Mouse (Mus musculus) hindbrain, embryonic 12.5 days (tissue): ENCODE measurements around the gene Bmper. TPM values are rescaled to one million over a fixed set of nuclear protein-coding genes. Genes with fewer than 3 reads are reported as not detected.

Source experiments
- ATAC-seq: fragments of 200-750 bp; cut with Nextera tagmentation; 2 replicates; pipeline ENCODE4 v1.8.0; 2017; ENCODE audit warnings: moderate TSS enrichment; ENCODE audit not compliant: low FRiP score
- H3K27ac ChIP-seq: fragments of 300-500 bp; sonication (generic); 2 replicates; pipeline ENCODE4 v1.5.1; 2016; ENCODE audit warnings: mild to moderate bottlenecking
- H3K27me3 ChIP-seq: fragments of 300-500 bp; sonication (generic); 2 replicates; pipeline ENCODE4 v1.6.1; 2016; ENCODE audit warnings: mild to moderate bottlenecking
- H3K36me3 ChIP-seq: fragments of 300-500 bp; sonication (generic); 2 replicates; pipeline ENCODE4 v1.6.1; 2016; ENCODE audit warnings: mild to moderate bottlenecking
- H3K4me1 ChIP-seq: fragments of 300-500 bp; sonication (generic); 2 replicates; pipeline ENCODE4 v1.6.1; 2016
- H3K4me2 ChIP-seq: fragments of 300-500 bp; sonication (generic); replicated peaks from 2 replicates; pipeline ENCODE4 v1.6.1; 2016; ENCODE audit warnings: mild to moderate bottlenecking
- H3K4me3 ChIP-seq: fragments of 300-500 bp; sonication (generic); 2 replicates; pipeline ENCODE4 v1.5.1; 2016; ENCODE audit warnings: mild to moderate bottlenecking
- H3K9ac ChIP-seq: fragments of 300-500 bp; sonication (generic); 2 replicates; pipeline ENCODE4 v1.6.1; 2016; ENCODE audit warnings: mild to moderate bottlenecking, moderate library complexity
- H3K9me3 ChIP-seq: fragments of 300-500 bp; sonication (generic); replicated peaks from 2 replicates; pipeline ENCODE4 v1.6.1; 2016; ENCODE audit warnings: mild to moderate bottlenecking
- WGBS: fragments of 180-500 bp; shearing (Covaris S2); methylation state at CpG from one replicate; pipeline ENCODE4 v1.1.7; 2016; 5-methylcytosine and 5-hydroxymethylcytosine counted together
- polyA plus RNA-seq: library from polyadenylated mRNA; unstranded; fragments of >200 nt; fragmentation: Nextera tagmentation; extraction: Ambion mirVana; gene quantifications from 2 replicates; pipeline ENCODE4 v1.2.1, GENCODE M21; 2016

Bmper gene
- polyA plus RNA-seq, 1 experiment from 2014 or later, result 9.7 TPM

DNA sequence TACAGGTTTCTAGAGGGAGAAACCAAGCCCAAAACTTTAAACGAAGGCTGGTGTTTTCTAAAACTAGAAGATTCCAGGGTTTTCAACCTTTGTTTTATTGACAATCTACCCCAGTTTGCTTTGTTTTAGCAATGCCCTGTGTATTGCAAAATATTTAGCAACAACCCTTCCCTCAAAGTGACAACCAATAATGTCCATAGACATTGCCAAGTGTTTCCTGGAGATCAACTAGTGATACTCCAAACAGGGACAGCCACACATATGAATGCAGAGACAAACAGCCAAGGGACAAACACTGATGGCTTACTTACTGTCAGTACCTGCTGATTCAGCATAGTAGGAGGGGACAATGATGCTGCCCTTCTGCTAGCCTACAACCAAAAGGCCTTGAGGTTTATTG, 161.0 kb downstream of the Bmper start:
- Histone ChIP-seq H3K4me2 (no peak overlapping the region), H3K27ac (no peak overlapping the region), H3K9ac (no peak overlapping the region), H3K4me1 (peaks cover 21% of the 10 kb centered on the region), H3K27me3 (no peaks in the 10 kb centered on the region), H3K36me3 (no peaks in the 10 kb centered on the region), H3K9me3 (no peaks in the 10 kb centered on the region), H3K4me3 (no peak overlapping the region)
- no peak for ATAC-seq
- 98% methylated on average over 1 of the region's 1 CpGs for WGBS

DNA sequence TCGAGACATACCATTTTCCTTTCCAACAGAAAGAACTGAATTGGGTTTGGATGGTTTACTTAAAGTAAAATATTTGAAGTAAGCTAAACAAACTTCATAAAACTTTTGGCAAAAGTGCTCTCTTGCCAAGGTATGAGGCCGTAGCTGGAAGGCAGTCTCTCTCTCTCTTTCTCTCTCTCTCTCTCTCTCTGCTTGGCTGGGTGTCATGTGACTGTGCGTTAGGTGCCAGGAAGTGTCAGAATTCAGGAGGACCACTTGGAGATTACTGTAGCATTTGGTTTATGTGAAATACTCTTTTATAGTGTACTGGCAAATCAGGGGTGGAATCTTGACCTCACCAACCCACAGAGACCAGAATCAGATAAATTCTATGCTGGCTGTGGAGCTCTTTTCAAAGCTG, 162.0 kb downstream of the Bmper start:
- Histone ChIP-seq H3K27ac (no peak overlapping the region), H3K4me3 (no peak overlapping the region), H3K36me3 (no peaks in the 10 kb centered on the region), H3K9me3 (no peaks in the 10 kb centered on the region), H3K27me3 (no peaks in the 10 kb centered on the region), H3K4me1 (peaks cover 11% of the 10 kb centered on the region), H3K4me2 (no peak overlapping the region), H3K9ac (no peak overlapping the region)
- 83% methylated on average over 3 of the region's 3 CpGs for WGBS
- no peak for ATAC-seq

DNA sequence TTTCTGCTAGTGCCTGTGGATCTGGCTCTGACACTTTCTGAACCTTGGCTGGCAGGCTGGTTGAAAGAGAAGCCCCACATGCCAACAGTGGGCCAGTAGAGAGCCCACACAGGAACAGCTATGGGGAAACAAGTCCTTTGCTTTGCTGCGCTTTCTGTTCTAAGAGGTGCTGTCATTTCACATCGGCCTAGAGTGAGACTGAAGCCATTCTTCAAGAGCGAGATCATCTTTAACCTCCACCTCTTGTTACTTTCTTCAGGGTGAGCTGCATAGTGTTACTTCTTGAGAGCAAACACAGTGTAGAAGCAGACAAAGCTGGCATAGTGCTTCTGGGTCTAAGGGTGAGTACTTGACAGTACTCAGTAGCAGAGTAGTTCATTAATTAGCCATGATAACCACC, 163.3 kb downstream of the Bmper start:
- H3K36me3 ChIP-seq, result no peaks in the 10 kb centered on the region
- no peak overlapping the region for H3K27ac ChIP-seq
- no peak overlapping the region for H3K4me2 ChIP-seq
- H3K9ac ChIP-seq, result no peak overlapping the region
- H3K27me3 ChIP-seq, result no peaks in the 10 kb centered on the region
- H3K9me3 ChIP-seq, result no peaks in the 10 kb centered on the region
- ATAC-seq, result no peak
- no peak overlapping the region for H3K4me3 ChIP-seq
- 73% methylated on average over 3 of the region's 3 CpGs for WGBS
- 0 out of 2 replicates have a peak, but pooled peaks cover 2% of the 10 kb centered on the region for H3K4me1 ChIP-seq

GRCm38 (mm10) chr9:23390118-23390517, 167.2 kb downstream of the Bmper start:
- 0 out of 2 replicates have a peak, but pooled peaks cover 2% of the 10 kb centered on the region for H3K4me1 ChIP-seq
- H3K9me3 ChIP-seq, result no peaks in the 10 kb centered on the region
- no peak overlapping the region for H3K4me2 ChIP-seq
- no peaks in the 10 kb centered on the region for H3K27me3 ChIP-seq
- ATAC-seq, result no peak
- no peak overlapping the region for H3K4me3 ChIP-seq
- H3K27ac ChIP-seq, result no peak overlapping the region
- H3K9ac ChIP-seq, result no peak overlapping the region
- H3K36me3 ChIP-seq, result no peaks in the 10 kb centered on the region
- WGBS, result 69% methylated on average over 3 of the region's 3 CpGs

- Histone ChIP-seq H3K9ac (no peak overlapping the region), H3K27ac (no peak overlapping the region), H3K4me1 (no peaks in the 10 kb centered on the region), H3K36me3 (no peaks in the 10 kb centered on the region), H3K4me3 (no peak overlapping the region), H3K27me3 (no peaks in the 10 kb centered on the region), H3K9me3 (no peaks in the 10 kb centered on the region), H3K4me2 (no peak overlapping the region)
- WGBS, result 79% methylated on average over 6 of the region's 6 CpGs
- no peak for ATAC-seq
Measured at GRCm38 (mm10) chr9:23394652-23395317, 171.9 kb downstream of the Bmper start.

DNA sequence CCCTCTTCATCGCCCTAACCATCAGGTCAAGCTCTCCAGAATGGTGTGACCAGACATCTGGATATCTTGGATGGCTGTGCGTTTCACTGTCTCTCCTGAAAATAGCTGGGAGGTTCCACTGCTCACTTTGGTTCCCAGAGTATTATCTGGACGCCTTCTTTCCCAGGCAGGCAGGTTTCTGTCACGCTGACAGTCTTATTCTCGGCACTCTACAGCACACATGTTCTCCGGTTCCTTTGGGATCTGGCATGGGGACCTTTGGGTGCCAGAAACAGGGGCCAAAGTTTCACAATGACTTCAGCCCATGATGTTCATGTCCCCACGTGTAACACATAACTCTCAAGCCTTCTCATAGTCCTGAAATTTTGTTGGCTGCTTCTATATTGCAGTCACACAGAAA, 173.3 kb downstream of the Bmper start:
- no peaks in the 10 kb centered on the region for H3K27me3 ChIP-seq
- no peaks in the 10 kb centered on the region for H3K36me3 ChIP-seq
- no peak overlapping the region for H3K4me2 ChIP-seq
- no peak overlapping the region for H3K9ac ChIP-seq
- no peak overlapping the region for H3K27ac ChIP-seq
- no peaks in the 10 kb centered on the region for H3K9me3 ChIP-seq
- 85% methylated on average over 7 of the region's 7 CpGs for WGBS
- no peak overlapping the region for H3K4me3 ChIP-seq
- no peak for ATAC-seq
- no peaks in the 10 kb centered on the region for H3K4me1 ChIP-seq

- Histone ChIP-seq H3K9me3 (no peaks in the 10 kb centered on the region), H3K9ac (no peak overlapping the region), H3K4me1 (no peaks in the 10 kb centered on the region), H3K27me3 (no peaks in the 10 kb centered on the region), H3K36me3 (no peaks in the 10 kb centered on the region), H3K27ac (no peak overlapping the region), H3K4me3 (no peak overlapping the region), H3K4me2 (no peak overlapping the region)
- ATAC-seq, result no peak
- 93% methylated on average over 3 of the region's 3 CpGs for WGBS
Measured at GRCm38 (mm10) chr9:23397876-23398275, 175.0 kb downstream of the Bmper start.

- H3K4me1 ChIP-seq, result no peaks in the 10 kb centered on the region
- H3K4me2 ChIP-seq, result no peak overlapping the region
- H3K27me3 ChIP-seq, result no peaks in the 10 kb centered on the region
- ATAC-seq, result no peak
- WGBS, result 71% methylated on average over 6 of the region's 6 CpGs
- H3K9ac ChIP-seq, result no peak overlapping the region
- H3K4me3 ChIP-seq, result no peak overlapping the region
- H3K27ac ChIP-seq, result no peak overlapping the region
- H3K36me3 ChIP-seq, result no peaks in the 10 kb centered on the region
- H3K9me3 ChIP-seq, result no peaks in the 10 kb centered on the region
Measured at GRCm38 (mm10) chr9:23399638-23400284, 176.9 kb downstream of the Bmper start.

GRCm38 (mm10) chr9:23407416-23407815, 184.5 kb downstream of the Bmper start:
- H3K4me3 ChIP-seq, result no peak overlapping the region
- no peak overlapping the region for H3K27ac ChIP-seq
- no peak overlapping the region for H3K9ac ChIP-seq
- no peak overlapping the region for H3K4me2 ChIP-seq
- no peaks in the 10 kb centered on the region for H3K9me3 ChIP-seq
- H3K4me1 ChIP-seq, result no peaks in the 10 kb centered on the region
- no peaks in the 10 kb centered on the region for H3K27me3 ChIP-seq
- no peak for ATAC-seq
- no peaks in the 10 kb centered on the region for H3K36me3 ChIP-seq
- 82% methylated on average over 6 of the region's 6 CpGs for WGBS

DNA sequence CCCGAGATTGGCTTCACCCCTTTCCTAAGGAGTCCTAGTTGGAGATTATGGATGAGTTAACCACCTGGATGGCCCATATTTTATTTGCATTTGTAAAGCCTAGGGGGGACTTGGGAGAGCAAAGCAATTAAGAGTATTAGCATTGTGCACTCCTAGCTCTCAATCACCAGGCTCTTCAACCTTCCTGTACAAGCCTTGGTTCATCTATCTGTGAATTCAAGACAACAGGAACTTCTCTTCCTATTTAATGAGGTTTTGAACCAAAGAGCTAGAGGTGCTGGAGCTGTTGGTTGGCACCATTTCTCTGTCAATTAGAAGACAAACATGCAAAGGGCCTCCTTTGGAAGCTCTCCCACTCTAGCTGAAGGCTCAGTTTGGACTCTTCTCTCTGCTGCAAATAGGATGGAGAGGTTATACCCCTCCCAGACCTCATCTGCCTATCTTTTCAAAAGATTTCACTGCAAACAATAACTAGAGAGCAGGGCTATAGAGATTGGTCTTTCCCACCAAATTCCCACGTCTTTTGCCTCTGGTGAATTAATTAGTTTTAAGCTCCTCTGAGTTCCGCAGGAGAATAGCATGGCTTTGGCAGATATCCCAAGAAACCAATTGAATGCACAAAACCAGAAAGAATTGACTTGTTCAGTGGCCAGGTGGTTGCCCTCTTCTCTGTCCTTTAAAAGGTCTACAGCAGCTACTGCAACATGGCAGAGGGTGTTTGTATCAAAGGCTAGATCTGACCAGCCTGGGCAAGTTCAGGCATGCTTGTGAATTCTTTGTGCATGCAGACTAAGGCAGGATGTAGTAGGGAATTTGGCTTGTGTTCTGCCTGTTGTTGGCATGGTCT, 185.3 kb downstream of the Bmper start:
- H3K4me1 ChIP-seq, result no peaks in the 10 kb centered on the region
- no peak overlapping the region for H3K4me2 ChIP-seq
- H3K27me3 ChIP-seq, result no peaks in the 10 kb centered on the region
- no peak overlapping the region for H3K4me3 ChIP-seq
- no peaks in the 10 kb centered on the region for H3K36me3 ChIP-seq
- ATAC-seq, result no peak
- H3K9ac ChIP-seq, result no peak overlapping the region
- no peak overlapping the region for H3K27ac ChIP-seq
- no peaks in the 10 kb centered on the region for H3K9me3 ChIP-seq
- 68% methylated on average over 3 of the region's 3 CpGs for WGBS

DNA sequence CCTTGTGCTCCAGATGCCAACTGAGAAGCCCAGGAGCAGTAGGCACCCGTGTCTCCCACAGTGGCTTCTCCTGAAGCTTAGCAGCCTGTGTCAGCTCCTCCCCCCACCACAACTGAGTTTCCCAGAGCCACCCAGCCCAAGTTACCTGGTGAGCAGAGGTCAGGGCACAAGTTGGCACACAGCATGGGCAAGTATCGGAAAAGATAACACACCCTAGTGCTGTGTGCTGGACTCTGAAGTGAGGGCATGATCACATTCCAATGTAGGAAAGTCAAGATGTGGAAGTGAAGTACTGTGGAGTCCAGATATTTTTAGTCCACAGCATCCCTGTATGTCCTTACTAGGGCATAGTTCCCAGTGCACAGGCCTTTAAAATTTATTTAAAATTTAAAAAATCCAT, 187.7 kb downstream of the Bmper start:
- Histone ChIP-seq H3K4me3 (no peak overlapping the region), H3K9ac (no peak overlapping the region), H3K27ac (no peak overlapping the region), H3K4me1 (no peaks in the 10 kb centered on the region), H3K27me3 (no peaks in the 10 kb centered on the region), H3K9me3 (no peaks in the 10 kb centered on the region), H3K4me2 (no peak overlapping the region), H3K36me3 (no peaks in the 10 kb centered on the region)
- 69% methylated on average over 2 of the region's 2 CpGs for WGBS
- no peak for ATAC-seq

DNA sequence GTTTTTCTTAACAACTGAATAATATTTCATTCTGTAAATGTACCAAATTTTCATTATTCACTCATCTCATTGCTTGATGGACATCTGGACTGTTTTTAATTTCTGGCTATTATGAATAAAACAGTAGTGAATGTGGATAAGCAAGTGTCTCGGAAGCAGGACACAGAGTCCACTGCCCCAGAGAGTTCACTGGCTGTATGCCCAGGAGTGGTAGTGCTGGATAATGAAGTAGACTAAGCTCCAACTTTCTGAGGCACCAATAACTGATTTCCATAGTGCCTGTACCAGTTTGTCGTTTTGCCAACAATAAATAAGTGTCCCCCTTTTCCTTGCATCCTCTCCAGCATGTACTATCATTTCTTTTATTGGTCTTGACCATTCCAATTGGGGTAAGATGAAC, 190.1 kb downstream of the Bmper start:
- no peaks in the 10 kb centered on the region for H3K36me3 ChIP-seq
- H3K4me3 ChIP-seq, result no peak overlapping the region
- H3K9me3 ChIP-seq, result 0 out of 2 replicates have a peak, but pooled peaks cover 5% of the 10 kb centered on the region
- no peak overlapping the region for H3K9ac ChIP-seq
- no peak for ATAC-seq
- H3K4me1 ChIP-seq, result no peaks in the 10 kb centered on the region
- H3K27ac ChIP-seq, result no peak overlapping the region
- 86% methylated on average over 2 of the region's 2 CpGs for WGBS
- no peak overlapping the region for H3K4me2 ChIP-seq
- no peaks in the 10 kb centered on the region for H3K27me3 ChIP-seq
